In the genomic region with DNA sequence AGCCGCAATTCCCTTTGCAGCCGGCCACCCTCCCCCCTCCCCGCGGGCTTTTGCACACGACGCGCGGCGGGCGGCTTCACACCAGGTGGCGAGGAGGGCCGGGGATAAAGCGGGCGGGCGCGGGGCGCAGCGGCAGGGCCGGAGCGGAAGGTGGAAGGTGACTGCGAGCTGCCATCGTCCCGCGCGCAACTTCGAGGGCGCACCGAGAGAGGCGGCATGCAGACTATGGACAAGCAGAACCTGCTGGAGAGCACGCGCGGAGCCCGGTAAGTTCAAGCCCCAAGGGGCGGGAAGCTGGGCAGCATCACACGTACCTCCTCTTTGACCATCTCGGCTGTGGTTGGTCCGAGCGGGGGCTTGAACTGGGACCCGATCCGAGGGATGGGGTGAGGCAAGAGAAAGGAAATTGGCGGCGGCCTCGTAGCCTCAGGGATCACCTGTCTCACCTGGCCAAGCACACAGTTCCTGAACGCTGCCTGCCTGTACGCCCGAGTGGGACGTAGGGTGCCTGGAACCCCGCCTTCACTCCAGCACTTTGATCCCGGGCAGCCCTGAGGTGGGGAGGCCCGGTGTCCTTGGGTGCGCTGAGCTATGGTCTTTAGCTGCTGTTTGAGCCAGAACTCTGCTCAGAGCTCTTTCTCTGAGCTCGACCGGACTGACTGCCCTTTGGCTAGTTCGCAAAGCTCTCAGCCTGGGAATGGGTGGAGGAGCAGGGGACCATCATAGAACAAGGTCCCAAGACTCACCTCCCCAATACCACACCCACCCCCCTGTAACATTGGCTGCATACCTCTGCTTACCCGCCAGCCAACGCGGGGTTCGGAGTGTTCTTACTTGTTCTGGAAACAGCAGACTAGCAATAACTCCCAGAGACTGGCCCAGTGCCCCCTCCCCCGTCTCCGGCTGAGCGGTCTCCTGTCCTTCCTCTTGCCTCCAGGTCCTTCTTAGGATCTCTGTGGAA, we compare ENCODE assay signal across 10 mouse cellular contexts. TPM values are rescaled to one million over a fixed set of nuclear protein-coding genes. Genes with fewer than 3 reads are reported as not detected.
DNase-seq lines count a peak whose midpoint lies in the region; ATAC-seq lines count a peak whose summit lies in the region.
"Had no signal": no experiment of that assay in that cellular context is flagged by ENCODE, and none has a peak within 500 bp of the region (broad histone marks: within the 10 kb centered on the region; RNA-seq: fewer than 3 reads in every experiment).

A gene (plus strand): TSS at position 111 of the 961 bp plus-strand sequence.

- H3K36me3 ChIP-seq in heart, embryonic 16.5 days (ENCODE audit: control insufficient read depth, insufficient read depth) = no peaks in the 10 kb centered on the region
- no peaks in the 10 kb centered on the region for H3K36me3 ChIP-seq in embryonic facial prominence, embryonic 10.5 days (replicated peaks)
- no peaks in the 10 kb centered on the region for H3K36me3 ChIP-seq in intestine, embryonic 16.5 days (ENCODE audit: control insufficient read depth, insufficient read depth, low read length)
- no peaks in the 10 kb centered on the region for H3K36me3 ChIP-seq in megakaryocyte, embryonic 14.5 days (replicated peaks; ENCODE audit: low read length)

- WGBS in heart, embryonic 16.5 days = 4% methylated on average over 61 of the region's 61 CpGs
- WGBS in embryonic facial prominence, embryonic 10.5 days = 2% methylated on average over 61 of the region's 61 CpGs
- WGBS in intestine, embryonic 16.5 days = 2% methylated on average over 61 of the region's 61 CpGs

- no peak for ATAC-seq in heart, embryonic 16.5 days (replicated peaks; ENCODE audit: extremely low read depth, insufficient read depth, low FRiP score)
- peak; percentile 93 for ATAC-seq in intestine, embryonic 16.5 days

- H3K4me1 ChIP-seq in heart, embryonic 16.5 days (ENCODE audit: control insufficient read depth, insufficient read depth, low read length) = peaks cover 12% of the 10 kb centered on the region
- H3K4me1 ChIP-seq in embryonic facial prominence, embryonic 10.5 days = peaks cover 19% of the 10 kb centered on the region
- peaks cover 19% of the 10 kb centered on the region for H3K4me1 ChIP-seq in intestine, embryonic 16.5 days (ENCODE audit: control insufficient read depth, insufficient read depth, low read length)
- peaks cover 17% of the 10 kb centered on the region for H3K4me1 ChIP-seq in megakaryocyte, embryonic 14.5 days

- no peak for DNase-seq in heart, postnatal 36 days
- DNase-seq in embryonic facial prominence, embryonic 10.5 days (ENCODE audit: low spot score) = peak; percentile 61
- peak; percentile 57 for DNase-seq in yolk sac, embryonic 10.5 days (ENCODE audit: low spot score)
- no peak for DNase-seq in right cerebral cortex, postnatal 4 days
- no peak for DNase-seq in layer of hippocampus, adult 11-12 months (ENCODE audit: low spot score)

- peak within 1 kb of the TSS; percentile 55 for H3K9ac ChIP-seq in heart, embryonic 16.5 days (ENCODE audit: low read length)
- peak within 1 kb of the TSS; percentile 66 for H3K9ac ChIP-seq in intestine, embryonic 16.5 days (ENCODE audit: low read depth, low read length)

- H3K9me3 ChIP-seq in heart, embryonic 16.5 days (replicated peaks; ENCODE audit: control insufficient read depth, low read length) = peaks cover 3% of the 10 kb centered on the region; the same call in 1 of the 2 replicates
- H3K9me3 ChIP-seq in embryonic facial prominence, embryonic 10.5 days = peaks cover 5% of the 10 kb centered on the region; the same call in 1 of the 2 replicates
- H3K9me3 ChIP-seq in intestine, embryonic 16.5 days (ENCODE audit: control insufficient read depth, low read length) = no peaks in the 10 kb centered on the region; the same call in 1 of the 2 replicates
- H3K9me3 ChIP-seq in megakaryocyte, embryonic 14.5 days = peaks cover 40% of the 10 kb centered on the region

- peaks cover 36% of the 10 kb centered on the region for H3K27me3 ChIP-seq in heart, embryonic 16.5 days (ENCODE audit: control insufficient read depth, insufficient read depth, low read length)
- peaks cover 72% of the 10 kb centered on the region for H3K27me3 ChIP-seq in embryonic facial prominence, embryonic 10.5 days (replicated peaks; ENCODE audit: low read depth, poor library complexity, severe bottlenecking)
- peaks cover 23% of the 10 kb centered on the region for H3K27me3 ChIP-seq in intestine, embryonic 16.5 days (replicated peaks; ENCODE audit: control insufficient read depth, insufficient read depth, low read length)
- peaks cover 64% of the 10 kb centered on the region for H3K27me3 ChIP-seq in megakaryocyte, embryonic 14.5 days (replicated peaks)
- H3K27me3 ChIP-seq: CH12.LX had no signal

- peak within 1 kb of the TSS; percentile 37 for H3K4me3 ChIP-seq in heart, embryonic 16.5 days (ENCODE audit: low read length)
- peak within 1 kb of the TSS; percentile 51 for H3K4me3 ChIP-seq in embryonic facial prominence, embryonic 10.5 days
- H3K4me3 ChIP-seq in intestine, embryonic 16.5 days (ENCODE audit: low read length) = peak within 1 kb of the TSS; percentile 44
- H3K4me3 ChIP-seq in megakaryocyte, embryonic 14.5 days (replicated peaks) = peak within 1 kb of the TSS; percentile 83

- intact Hi-C loops in heart, postnatal 36 days (cut with DNase I) = no loop called here

- no peak within 1 kb of the TSS for H3K27ac ChIP-seq in heart, embryonic 16.5 days (ENCODE audit: low read length)
- no peak within 1 kb of the TSS for H3K27ac ChIP-seq in embryonic facial prominence, embryonic 10.5 days (replicated peaks)
- H3K27ac ChIP-seq in intestine, embryonic 16.5 days (ENCODE audit: low read length) = peak within 1 kb of the TSS; percentile 73

- H3K4me2 ChIP-seq in heart, embryonic 16.5 days (ENCODE audit: low read depth, low read length) = peak within 1 kb of the TSS; percentile 62
- peak within 1 kb of the TSS; percentile 62 for H3K4me2 ChIP-seq in intestine, embryonic 16.5 days (ENCODE audit: low read depth, low read length)

RNA-seq across cellular contexts. Expression of the gene that starts here (rescaled TPM):
- polyA plus RNA-seq in heart, embryonic 16.5 days (2015; fragmentation: Nextera tagmentation; extraction: Ambion mirVana) = 0.21 and 0.42 TPM in 2 replicates
- under 1 TPM; 0.35 to 0.50 TPM for total RNA-seq in heart, postnatal 36 days (2021)
- polyA plus RNA-seq in embryonic facial prominence, embryonic 10.5 days (2016; fragmentation: Nextera tagmentation; extraction: Ambion mirVana) = 0.07 TPM in 1 of 2 replicates, not detected in the other
- 7.4 and 10.6 TPM in 2 replicates for polyA plus RNA-seq in intestine, embryonic 16.5 days (2015; fragmentation: Nextera tagmentation; extraction: Ambion mirVana)
- 1.1 TPM in 1 of 2 replicates, not detected in the other for polyA plus RNA-seq in megakaryocyte, embryonic 14.5 days (2012; ENCODE audit: insufficient read depth, low replicate concordance)
- polyA plus RNA-seq: liver, adult 2 months had no signal

Comparison
In these comparisons a context has a peak if more than half of its experiments do, and no peak if none do; other contexts are left out.
1. Peak in DNase-seq and H3K4me3 ChIP-seq in embryonic facial prominence, embryonic 10.5 days; RNA of the gene not detected or under 1 TPM.